Mouse (Mus musculus): ENCODE measurements around the gene Gng8.

GRCm38 (mm10) chr7:16921881-16922335, 30.3 kb downstream of the Gng8 start:
- TF ChIP-seq CTCF (IDR thresholded peaks at IDR 0.05; ENCODE audit: control insufficient read depth, insufficient read depth, low read length) (no peak), POLR2A (IDR thresholded peaks at IDR 0.05; ENCODE audit: borderline replicate concordance, control insufficient read depth, low read depth, low read length) (no peak)

Data from bone marrow, adult 2 months (tissue).